Mouse (Mus musculus): ENCODE data around the gene Tm4sf5.

DNA sequence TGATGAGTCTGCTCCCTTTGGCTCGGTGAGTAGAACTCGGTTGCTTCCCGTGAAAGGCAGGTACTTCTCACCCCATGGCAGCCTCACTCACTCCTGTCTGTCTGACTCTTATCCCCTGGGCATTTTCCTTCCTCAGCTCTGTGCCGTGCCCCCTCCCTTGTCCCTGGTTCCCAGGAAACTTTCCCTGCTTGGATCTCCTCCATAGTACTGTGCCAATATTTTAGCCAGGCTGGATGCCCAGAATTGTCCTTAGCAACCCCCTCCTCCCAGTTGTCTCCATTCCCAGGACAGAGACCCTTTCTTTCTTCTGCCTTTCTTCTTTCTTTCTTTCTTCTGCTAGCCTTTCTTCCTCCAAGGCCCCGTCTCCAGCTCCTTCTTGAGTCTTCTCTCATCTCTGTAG lies 36.4 kb downstream of the Tm4sf5 start:
- TF ChIP-seq CTCF (IDR thresholded peaks at IDR 0.05; ENCODE audit: low read depth) = no peak
- TF ChIP-seq EP300 (optimal IDR thresholded peaks at IDR 0.05) = no peak

Data from stomach, postnatal 0 days (tissue).